Mouse (Mus musculus) midbrain, embryonic 15.5 days (tissue): ENCODE measurements at regions not wholly inside any gene's neighbourhood (a gene's known extent, or its start where the extent isn't known, plus 50 kb on each side); places are given as distances from the start of the nearest gene placed in this dataset.
A peak's percentile ranks its signal among the peaks of the same experiment; 100 is the strongest.

Experiments
- ATAC-seq: fragments of 200-750 bp; cut with Nextera tagmentation; replicated peaks from 2 replicates; pipeline ENCODE4 v1.8.0; 2017; ENCODE audit warnings: moderate TSS enrichment
- H3K27ac ChIP-seq: fragments of 300-500 bp; sonication (generic); 2 replicates; pipeline ENCODE4 v1.5.1; 2015; ENCODE audit warnings: mild to moderate bottlenecking, inconsistent platforms
- H3K27me3 ChIP-seq: fragments of 300-500 bp; sonication (generic); replicated peaks from 2 replicates; pipeline ENCODE4 v1.6.1; 2015; ENCODE audit warnings: inconsistent platforms
- H3K36me3 ChIP-seq: fragments of 300-500 bp; sonication (generic); replicated peaks from 2 replicates; pipeline ENCODE4 v1.6.1; 2015; ENCODE audit warnings: inconsistent platforms
- H3K4me1 ChIP-seq: fragments of 300-500 bp; sonication (generic); 2 replicates; pipeline ENCODE4 v1.6.1; 2015; ENCODE audit warnings: inconsistent platforms
- H3K4me2 ChIP-seq: fragments of 300-500 bp; sonication (generic); 2 replicates; pipeline ENCODE4 v1.6.1; 2015; ENCODE audit warnings: inconsistent platforms, mild to moderate bottlenecking, moderate library complexity
- H3K4me3 ChIP-seq: fragments of 300-500 bp; sonication (generic); 2 replicates; pipeline ENCODE4 v1.5.1; 2015; ENCODE audit warnings: mild to moderate bottlenecking, inconsistent platforms
- H3K9ac ChIP-seq: fragments of 300-500 bp; sonication (generic); 2 replicates; pipeline ENCODE4 v1.6.1; 2015; ENCODE audit warnings: mild to moderate bottlenecking, inconsistent platforms
- H3K9me3 ChIP-seq: fragments of 300-500 bp; sonication (generic); 2 replicates; pipeline ENCODE4 v1.6.1; 2016; ENCODE audit warnings: inconsistent platforms
- WGBS: fragments of 180-500 bp; shearing (Covaris S2); methylation state at CpG from one replicate; pipeline ENCODE4 v1.1.7; 2015; ENCODE audit warnings: mixed read lengths; 5-methylcytosine and 5-hydroxymethylcytosine counted together

DNA sequence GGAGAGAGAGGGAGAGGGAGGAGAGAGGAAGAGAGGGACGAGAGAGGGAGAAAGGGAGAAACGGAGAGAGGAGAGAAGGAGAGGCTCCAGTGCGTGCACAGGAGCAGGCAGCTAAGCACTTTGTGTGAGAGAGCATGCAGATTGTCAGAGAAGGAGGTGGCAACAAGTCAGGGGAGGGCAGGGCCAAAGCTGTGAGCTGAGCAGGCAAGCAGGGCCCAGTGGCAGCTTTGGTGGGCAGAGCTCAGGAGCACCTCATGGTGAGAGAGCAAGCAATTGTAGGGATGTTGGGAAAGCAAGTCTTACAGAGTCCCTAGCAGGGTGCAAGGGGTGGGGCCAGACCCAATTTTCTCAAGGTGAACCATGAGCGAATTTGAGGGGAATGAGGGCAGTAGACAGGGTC is 234.3 kb upstream of the Hey2 start:
- Histone ChIP-seq H3K27ac (no peak overlapping the region), H3K4me1 (no peaks in the 10 kb centered on the region), H3K9me3 (no peaks in the 10 kb centered on the region), H3K9ac (no peak overlapping the region), H3K27me3 (no peaks in the 10 kb centered on the region), H3K36me3 (no peaks in the 10 kb centered on the region), H3K4me3 (no peak overlapping the region), H3K4me2 (no peak overlapping the region)
- ATAC-seq = no peak
- 26% methylated on average over 4 of the region's 4 CpGs for WGBS

DNA sequence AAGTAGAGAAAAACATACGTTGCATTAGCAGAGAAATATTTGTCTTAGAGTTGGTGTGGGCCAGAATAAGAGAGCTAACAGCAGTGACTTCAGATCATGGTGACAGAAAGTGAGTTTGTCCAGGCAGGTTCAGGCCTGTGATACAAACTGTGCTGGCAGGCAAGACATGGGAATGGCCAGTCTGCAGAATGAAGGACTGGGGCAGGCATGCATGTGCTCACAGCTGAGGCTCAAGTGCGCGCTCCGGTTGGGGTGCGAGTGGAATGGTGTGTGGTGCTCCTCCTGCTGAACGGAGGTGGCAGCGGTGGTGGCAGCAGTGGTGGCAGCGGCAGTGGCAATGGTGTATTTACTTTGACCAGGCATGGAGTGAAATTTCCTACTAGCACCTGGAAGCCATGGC is 233.8 kb upstream of the Hey2 start:
- ATAC-seq = no peak
- Histone ChIP-seq H3K9me3 (no peaks in the 10 kb centered on the region), H3K4me1 (no peaks in the 10 kb centered on the region), H3K9ac (no peak overlapping the region), H3K27ac (no peak overlapping the region), H3K4me2 (no peak overlapping the region), H3K36me3 (no peaks in the 10 kb centered on the region), H3K27me3 (no peaks in the 10 kb centered on the region), H3K4me3 (no peak overlapping the region)
- 73% methylated on average over 8 of the region's 8 CpGs for whole genome bisulfite sequencing

DNA sequence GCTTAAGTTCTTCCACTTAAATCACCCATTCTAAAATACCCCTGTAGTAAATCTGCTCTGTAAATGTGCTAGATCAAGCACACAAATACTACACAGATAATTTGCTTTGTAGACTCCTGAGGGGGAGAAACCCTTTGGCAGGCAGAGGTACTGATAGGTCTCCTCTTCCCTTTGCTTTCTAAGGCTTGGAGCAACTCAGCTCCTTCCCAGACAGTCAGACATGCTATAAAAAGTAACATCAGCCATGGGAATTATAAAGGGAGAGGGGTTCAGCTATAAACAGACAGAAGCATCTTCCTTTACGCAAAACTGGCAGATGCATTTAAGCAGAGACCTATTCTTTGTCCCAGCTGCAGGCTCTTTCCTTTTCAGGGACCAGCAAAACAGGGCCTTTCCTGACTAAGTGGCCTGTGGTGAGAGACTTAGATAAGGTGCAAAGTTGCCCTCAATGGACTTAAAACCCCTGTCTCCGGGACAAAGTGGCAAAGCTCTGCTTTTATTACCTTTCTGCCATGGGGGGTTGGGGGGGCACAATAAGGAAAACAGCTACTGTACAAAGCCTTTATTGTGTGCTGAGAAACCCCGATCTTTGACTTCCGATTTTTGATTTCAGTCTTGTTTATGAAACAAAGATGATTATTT is 231.5 kb upstream of the Hey2 start:
- H3K9ac ChIP-seq = no peak overlapping the region
- no peak overlapping the region for H3K4me3 ChIP-seq
- WGBS = 66% methylated on average over 4 of the region's 4 CpGs
- H3K27ac ChIP-seq = no peak overlapping the region
- H3K4me2 ChIP-seq = no peak overlapping the region
- H3K9me3 ChIP-seq = no peaks in the 10 kb centered on the region
- no peak for ATAC-seq
- no peaks in the 10 kb centered on the region for H3K36me3 ChIP-seq
- H3K27me3 ChIP-seq = no peaks in the 10 kb centered on the region
- H3K4me1 ChIP-seq = no peaks in the 10 kb centered on the region

DNA sequence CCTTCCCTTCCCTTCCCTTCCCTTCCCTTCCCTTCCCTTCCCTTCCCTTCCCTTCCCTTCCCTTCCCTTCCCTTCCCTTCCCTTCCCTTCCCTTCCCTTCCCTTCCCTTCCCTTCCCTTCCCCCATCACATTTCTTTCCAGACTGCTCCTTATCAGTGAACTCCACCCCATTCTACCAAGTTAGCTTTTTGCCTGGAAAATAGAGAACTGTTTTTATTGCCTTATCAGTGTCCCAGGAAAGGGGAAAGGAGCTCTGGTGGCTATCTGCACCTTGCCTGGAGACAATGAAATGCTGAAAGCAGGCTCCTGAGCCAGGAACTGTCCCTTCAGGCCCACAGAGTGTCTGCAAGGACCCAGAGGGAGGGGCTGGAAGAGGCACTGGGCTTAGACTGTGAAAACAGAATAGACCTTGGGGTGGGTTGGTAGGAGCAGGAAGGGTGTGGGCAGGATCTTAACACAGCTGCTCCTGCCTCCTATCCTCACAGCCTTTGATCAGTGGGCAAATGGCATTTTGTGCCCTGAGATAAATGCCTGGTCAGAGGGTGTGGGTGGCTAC is 226.1 kb upstream of the Hey2 start:
- H3K4me1 ChIP-seq = no peaks in the 10 kb centered on the region
- no peaks in the 10 kb centered on the region for H3K27me3 ChIP-seq
- no peaks in the 10 kb centered on the region for H3K36me3 ChIP-seq
- ATAC-seq = no peak
- H3K4me3 ChIP-seq = no peak overlapping the region
- H3K9me3 ChIP-seq = no peaks in the 10 kb centered on the region
- H3K4me2 ChIP-seq = no peak overlapping the region
- H3K27ac ChIP-seq = no peak overlapping the region
- no peak overlapping the region for H3K9ac ChIP-seq

DNA sequence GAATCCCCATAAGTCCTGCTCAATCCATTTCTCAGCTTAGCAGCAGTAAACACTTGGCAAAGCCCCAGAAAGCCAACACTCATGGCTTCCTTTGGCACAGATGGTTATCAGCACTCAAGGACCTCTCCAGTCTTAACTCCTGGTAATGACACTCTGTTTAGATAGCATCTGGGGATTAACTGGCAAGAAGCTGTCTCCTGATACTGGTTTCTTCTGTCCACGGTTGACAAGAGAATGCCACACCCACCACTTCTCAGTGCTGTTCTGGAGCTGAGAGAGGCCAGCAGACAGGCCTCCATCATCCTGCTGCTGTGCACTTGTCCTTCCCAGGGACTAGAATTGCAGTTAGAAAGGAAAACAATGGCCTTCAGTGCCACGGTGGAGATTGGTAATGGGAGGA is 220.1 kb upstream of the Hey2 start:
- ATAC-seq = no peak
- H3K9me3 ChIP-seq = no peaks in the 10 kb centered on the region
- H3K4me3 ChIP-seq = no peak overlapping the region
- no peaks in the 10 kb centered on the region for H3K36me3 ChIP-seq
- no peak overlapping the region for H3K27ac ChIP-seq
- H3K4me1 ChIP-seq = no peaks in the 10 kb centered on the region
- 50% methylated on average over 2 of the region's 2 CpGs for WGBS
- H3K27me3 ChIP-seq = no peaks in the 10 kb centered on the region
- no peak overlapping the region for H3K4me2 ChIP-seq
- H3K9ac ChIP-seq = no peak overlapping the region

- ATAC-seq = no peak
- H3K27me3 ChIP-seq = no peaks in the 10 kb centered on the region
- WGBS = 87% methylated on average over 8 of the region's 8 CpGs
Observed at GRCm38 (mm10) chr10:31053260-31053659, 210.7 kb upstream of the Hey2 start.

GRCm38 (mm10) chr10:31051222-31051621 is 208.6 kb upstream of the Hey2 start:
- Histone ChIP-seq H3K27me3 (no peaks in the 10 kb centered on the region), H3K4me2 (no peak overlapping the region), H3K4me3 (no peak overlapping the region), H3K4me1 (no peaks in the 10 kb centered on the region), H3K27ac (no peak overlapping the region), H3K9me3 (no peaks in the 10 kb centered on the region), H3K36me3 (no peaks in the 10 kb centered on the region), H3K9ac (no peak overlapping the region)
- 87% methylated on average over 1 of the region's 1 CpGs for WGBS
- no peak for ATAC-seq

More at GRCm38 (mm10) chr10:31053260-31053659, 210.7 kb upstream of the Hey2 start:
- H3K27ac ChIP-seq = no peak overlapping the region
- H3K4me2 ChIP-seq = no peak overlapping the region
- no peak overlapping the region for H3K9ac ChIP-seq
- H3K9me3 ChIP-seq = no peaks in the 10 kb centered on the region
- H3K4me1 ChIP-seq = no peaks in the 10 kb centered on the region
- H3K4me3 ChIP-seq = no peak overlapping the region
- H3K36me3 ChIP-seq = no peaks in the 10 kb centered on the region

DNA sequence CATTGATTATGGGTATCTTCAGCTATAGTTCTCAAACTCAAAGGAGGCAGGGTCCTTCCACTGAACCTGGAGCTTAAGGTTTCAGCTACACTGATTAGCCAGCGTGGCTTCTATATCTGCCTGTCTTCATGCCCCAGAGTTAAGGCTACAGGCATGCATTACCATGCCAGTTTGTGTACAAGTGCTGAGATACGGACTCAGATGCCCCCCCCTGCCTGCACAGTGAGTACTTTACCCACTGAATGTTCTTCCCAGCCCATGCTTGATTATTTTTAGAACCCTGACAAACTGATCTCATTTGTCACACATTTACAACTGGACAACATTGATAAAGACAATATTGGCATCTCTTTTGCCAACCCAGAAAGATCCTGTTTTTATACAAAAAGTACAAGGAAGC is 206.8 kb upstream of the Hey2 start:
- ATAC-seq = no peak
- no peaks in the 10 kb centered on the region for H3K9me3 ChIP-seq
- no peak overlapping the region for H3K4me2 ChIP-seq
- 61% methylated on average over 2 of the region's 2 CpGs for WGBS
- no peaks in the 10 kb centered on the region for H3K4me1 ChIP-seq
- H3K4me3 ChIP-seq = no peak overlapping the region
- H3K27ac ChIP-seq = no peak overlapping the region
- H3K27me3 ChIP-seq = no peaks in the 10 kb centered on the region
- H3K36me3 ChIP-seq = no peaks in the 10 kb centered on the region
- H3K9ac ChIP-seq = no peak overlapping the region

- no peak for ATAC-seq
- WGBS = 91% methylated on average over 4 of the region's 4 CpGs
- no peaks in the 10 kb centered on the region for H3K27me3 ChIP-seq
Observed at GRCm38 (mm10) chr10:31035611-31036010, 193.0 kb upstream of the Hey2 start.

GRCm38 (mm10) chr10:31034782-31035181 is 192.2 kb upstream of the Hey2 start:
- ATAC-seq = no peak
- WGBS = 65% methylated on average over 3 of the region's 3 CpGs

More at GRCm38 (mm10) chr10:31035611-31036010, 193.0 kb upstream of the Hey2 start:
- Histone ChIP-seq H3K9ac (no peak overlapping the region), H3K4me2 (no peak overlapping the region), H3K27ac (no peak overlapping the region), H3K4me1 (no peaks in the 10 kb centered on the region), H3K36me3 (no peaks in the 10 kb centered on the region), H3K9me3 (no peaks in the 10 kb centered on the region), H3K4me3 (no peak overlapping the region)

GRCm38 (mm10) chr10:31030676-31031075 is 188.1 kb upstream of the Hey2 start:
- H3K4me2 ChIP-seq = no peak overlapping the region
- H3K4me1 ChIP-seq = no peaks in the 10 kb centered on the region
- no peak for ATAC-seq
- no peak overlapping the region for H3K9ac ChIP-seq
- H3K4me3 ChIP-seq = no peak overlapping the region
- no peaks in the 10 kb centered on the region for H3K9me3 ChIP-seq
- no peaks in the 10 kb centered on the region for H3K27me3 ChIP-seq
- H3K27ac ChIP-seq = no peak overlapping the region
- WGBS = 87% methylated on average over 2 of the region's 2 CpGs
- H3K36me3 ChIP-seq = no peaks in the 10 kb centered on the region

More at GRCm38 (mm10) chr10:31034782-31035181, 192.2 kb upstream of the Hey2 start:
- H3K4me3 ChIP-seq = no peak overlapping the region
- no peaks in the 10 kb centered on the region for H3K36me3 ChIP-seq
- no peak overlapping the region for H3K27ac ChIP-seq
- H3K4me2 ChIP-seq = no peak overlapping the region
- no peaks in the 10 kb centered on the region for H3K4me1 ChIP-seq
- no peak overlapping the region for H3K9ac ChIP-seq
- H3K27me3 ChIP-seq = no peaks in the 10 kb centered on the region
- no peaks in the 10 kb centered on the region for H3K9me3 ChIP-seq

GRCm38 (mm10) chr10:31026440-31026839 is 183.8 kb upstream of the Hey2 start:
- Histone ChIP-seq H3K36me3 (no peaks in the 10 kb centered on the region), H3K27ac (no peak overlapping the region), H3K4me2 (no peak overlapping the region), H3K9me3 (no peaks in the 10 kb centered on the region), H3K4me1 (no peaks in the 10 kb centered on the region), H3K4me3 (no peak overlapping the region), H3K27me3 (no peaks in the 10 kb centered on the region), H3K9ac (no peak overlapping the region)
- ATAC-seq = peak; percentile 88
- 21% methylated on average over 1 of the region's 1 CpGs for WGBS

DNA sequence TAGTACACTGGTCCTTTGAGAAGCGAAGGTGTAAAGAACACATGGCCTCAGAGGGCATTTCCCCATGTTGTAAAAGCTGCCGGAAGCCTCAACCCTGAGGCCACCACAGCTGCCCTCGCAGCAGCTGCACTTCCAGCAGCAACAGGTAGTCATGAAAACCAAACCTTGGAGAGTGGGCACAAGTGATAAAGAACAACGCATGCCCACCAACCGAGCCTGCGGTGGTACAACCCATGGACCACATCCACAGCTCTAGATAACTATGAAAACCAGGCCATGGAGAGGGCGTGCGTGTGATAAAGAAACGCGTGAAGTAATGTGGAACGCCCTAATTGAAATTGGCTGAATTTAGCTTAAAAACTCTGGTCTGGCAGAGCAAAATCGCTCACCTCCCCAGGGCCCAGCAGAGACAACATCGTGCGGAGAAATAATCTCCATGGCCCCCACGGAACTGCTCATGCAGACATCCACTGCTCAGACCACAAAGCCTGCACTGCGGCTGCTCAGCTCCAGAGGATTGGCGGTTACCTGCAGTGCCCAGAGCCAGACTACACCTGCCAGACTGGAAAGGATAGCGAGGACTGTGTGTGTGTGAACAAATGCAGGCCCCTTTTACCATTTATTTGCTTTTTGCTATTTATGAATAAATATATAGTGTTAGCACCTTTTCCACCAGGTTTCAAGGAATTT is 170.2 kb upstream of the Hey2 start:
- Histone ChIP-seq H3K4me1 (no peaks in the 10 kb centered on the region), H3K27ac (no peak overlapping the region), H3K4me3 (no peak overlapping the region), H3K9me3 (no peaks in the 10 kb centered on the region), H3K36me3 (no peaks in the 10 kb centered on the region), H3K27me3 (no peaks in the 10 kb centered on the region), H3K4me2 (no peak overlapping the region), H3K9ac (no peak overlapping the region)
- 86% methylated on average over 18 of the region's 18 CpGs for WGBS
- no peak for ATAC-seq
